Mouse (Mus musculus) B cell, adult 2 months (primary cell): Measurements from ENCODE around the gene Il34.
A peak's percentile ranks its signal among the peaks of the same experiment; 100 is the strongest.

ENCODE experiments used
- DNase-seq, 2 experiments: peaks; one replicate each; pipeline ENCODE4 v3.0.0; 2022

The Il34 gene

GRCm38 (mm10) chr8:110805669-110806068, at the start of gene Il34:
TSS of gene Il34 (minus strand) at chr8:110805924.
- no peak for DNase-seq

GRCm38 (mm10) chr8:110851186-110851585, 45.5 kb upstream of the Il34 start:
- no peak for DNase-seq

- DNase-seq: no peak
Measured at GRCm38 (mm10) chr8:110847645-110848495, 42.1 kb upstream of the Il34 start.

- DNase-seq: no peak
Measured at GRCm38 (mm10) chr8:110847171-110847549, 41.4 kb upstream of the Il34 start.

GRCm38 (mm10) chr8:110846405-110847170, 40.9 kb upstream of the Il34 start, which contains the start of the genes Cog4 and Sf3b3:
TSS of gene Cog4 (plus strand) at chr8:110846600.
TSS of gene Sf3b3 (minus strand) at chr8:110846787.
- DNase-seq: peak; percentile 89

- DNase-seq: no peak
Measured at GRCm38 (mm10) chr8:110845821-110846404, 40.2 kb upstream of the Il34 start.

GRCm38 (mm10) chr8:110844941-110845340, 39.2 kb upstream of the Il34 start:
- no peak for DNase-seq

GRCm38 (mm10) chr8:110843207-110843606, 37.5 kb upstream of the Il34 start:
- DNase-seq: no peak

GRCm38 (mm10) chr8:110842012-110842574, 36.4 kb upstream of the Il34 start:
- DNase-seq: no peak

GRCm38 (mm10) chr8:110831956-110832355, 26.2 kb upstream of the Il34 start:
- DNase-seq: no peak

GRCm38 (mm10) chr8:110828511-110828910, 22.8 kb upstream of the Il34 start:
- DNase-seq: no peak

GRCm38 (mm10) chr8:110824861-110825260, 19.1 kb upstream of the Il34 start:
- DNase-seq: no peak

- no peak for DNase-seq
Measured at GRCm38 (mm10) chr8:110821960-110822359, 16.2 kb upstream of the Il34 start.

GRCm38 (mm10) chr8:110820257-110820656, 14.5 kb upstream of the Il34 start:
- no peak for DNase-seq

- no peak for DNase-seq
Measured at GRCm38 (mm10) chr8:110818593-110818992, 12.9 kb upstream of the Il34 start.

- no peak for DNase-seq
Measured at GRCm38 (mm10) chr8:110816990-110817389, 11.3 kb upstream of the Il34 start.

- DNase-seq: no peak
Measured at GRCm38 (mm10) chr8:110815308-110815707, 9.6 kb upstream of the Il34 start.

GRCm38 (mm10) chr8:110813081-110813812, 7.5 kb upstream of the Il34 start:
- DNase-seq: no peak

- DNase-seq: no peak
Measured at GRCm38 (mm10) chr8:110812349-110813080, 6.8 kb upstream of the Il34 start.

- no peak for DNase-seq
Measured at GRCm38 (mm10) chr8:110811793-110812192, 6.1 kb upstream of the Il34 start.

GRCm38 (mm10) chr8:110811116-110811515, 5.4 kb upstream of the Il34 start:
- DNase-seq: no peak
